Mouse (Mus musculus): ENCODE measurements at regions not wholly inside any gene's neighbourhood (a gene's known extent, or its start where the extent isn't known, plus 50 kb on each side); places are given as distances from the start of the nearest gene placed in this dataset.

DNA sequence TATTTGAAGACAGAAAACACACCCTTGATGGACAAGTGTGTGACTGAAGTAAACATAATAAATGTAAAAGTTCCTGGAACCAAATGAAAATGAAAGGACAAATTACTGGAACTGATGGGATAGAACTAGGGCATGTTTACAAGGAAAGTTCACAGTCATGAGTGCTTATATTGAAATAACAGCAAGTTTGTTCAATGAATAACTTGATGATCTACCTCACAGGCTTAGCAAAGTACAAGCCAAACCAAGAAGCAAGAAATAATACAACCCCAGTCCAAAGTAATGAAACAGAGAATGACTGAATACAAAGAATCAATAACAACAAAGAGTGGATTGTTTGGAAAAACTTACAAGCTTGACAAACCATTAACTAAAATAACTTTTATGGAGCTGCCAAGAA, 56.2 kb downstream of the Gm379 start:
- no peak for DNase-seq

DNA sequence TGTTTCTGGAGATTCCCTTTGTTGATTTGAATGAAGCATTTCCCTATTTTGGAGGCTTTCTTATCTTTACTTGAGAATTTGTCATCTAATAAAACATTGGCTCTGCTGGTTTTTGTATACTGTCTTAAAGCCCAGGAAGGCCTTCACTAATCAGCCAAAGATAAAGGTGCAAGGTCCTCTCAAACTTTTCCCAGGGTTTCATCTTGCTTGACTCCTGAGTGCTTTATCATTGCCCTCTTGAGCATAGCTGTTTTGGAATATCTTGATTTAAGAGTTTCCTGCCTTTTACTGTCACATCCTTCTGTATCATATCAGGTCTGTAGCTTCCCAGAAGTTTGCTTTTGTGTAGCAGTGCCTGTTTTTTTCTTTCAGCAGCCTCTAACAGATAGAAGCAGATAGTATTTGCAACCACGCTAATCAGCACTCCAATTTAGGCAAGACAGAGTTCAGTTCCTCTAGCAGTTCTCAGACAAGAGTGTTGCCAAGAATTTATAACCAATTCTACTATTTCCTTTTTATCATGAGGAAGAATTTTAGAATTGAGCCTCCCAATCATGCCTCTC, 64.7 kb downstream of the Gm379 start:
- no peak for DNase-seq

DNA sequence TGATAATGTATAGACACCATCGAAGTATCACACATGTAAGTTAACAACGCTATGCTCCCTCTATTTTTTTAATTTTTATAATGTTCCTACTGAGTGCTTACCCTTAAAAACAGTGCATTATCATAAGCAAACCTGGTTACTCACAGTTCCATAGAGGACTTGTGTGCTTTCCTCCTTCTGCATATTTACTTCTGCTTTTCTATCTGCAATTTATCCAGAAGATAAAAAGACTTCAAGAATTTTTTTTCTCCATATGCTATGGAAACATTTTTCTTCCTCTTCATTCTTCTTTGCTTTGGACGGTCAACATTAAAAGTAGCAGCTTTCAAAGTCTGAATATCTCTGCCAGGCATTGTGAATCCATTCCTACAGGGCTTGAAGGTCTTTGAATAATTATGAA, 102.7 kb downstream of the Gm379 start:
- no peak for DNase-seq

DNA sequence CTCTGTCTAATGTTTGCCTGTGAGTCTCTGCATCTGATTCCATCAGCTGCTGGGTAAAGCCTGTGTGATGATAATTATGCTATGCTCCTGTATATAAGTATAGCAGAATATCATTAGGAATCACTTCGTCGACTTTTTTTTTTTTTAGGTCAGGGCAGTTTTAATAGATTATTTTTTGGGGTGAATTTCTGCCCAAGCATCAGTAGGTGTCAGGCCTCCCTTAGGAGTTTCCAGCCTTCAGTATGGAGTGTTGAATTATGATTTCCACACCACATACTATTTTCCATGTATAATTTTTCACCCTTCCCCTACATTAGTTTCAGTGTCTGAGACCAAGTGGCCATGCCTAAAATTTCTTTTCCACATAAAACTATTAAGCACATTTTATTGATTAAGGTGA, 121.5 kb downstream of the Gm379 start:
- DNase-seq: no peak

DNA sequence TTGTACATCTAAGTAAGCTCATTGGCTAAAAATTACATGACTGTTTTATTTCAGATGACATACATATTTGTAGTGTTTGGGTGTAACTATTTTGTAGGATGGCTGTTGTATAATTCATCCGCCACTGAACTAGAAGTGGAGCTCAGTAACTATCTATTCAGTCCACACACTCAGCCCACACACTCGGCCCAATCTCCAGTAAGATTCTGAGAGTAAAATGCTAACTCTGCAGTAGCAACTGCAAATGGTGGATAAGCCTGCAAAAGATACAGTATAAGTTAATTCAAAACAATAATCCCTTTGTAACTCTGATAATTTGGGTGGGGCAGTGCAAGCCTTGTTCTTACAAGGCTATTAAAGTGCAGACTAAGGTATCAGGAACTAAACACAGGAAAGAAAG, 123.3 kb downstream of the Gm379 start:
- DNase-seq: no peak

DNA sequence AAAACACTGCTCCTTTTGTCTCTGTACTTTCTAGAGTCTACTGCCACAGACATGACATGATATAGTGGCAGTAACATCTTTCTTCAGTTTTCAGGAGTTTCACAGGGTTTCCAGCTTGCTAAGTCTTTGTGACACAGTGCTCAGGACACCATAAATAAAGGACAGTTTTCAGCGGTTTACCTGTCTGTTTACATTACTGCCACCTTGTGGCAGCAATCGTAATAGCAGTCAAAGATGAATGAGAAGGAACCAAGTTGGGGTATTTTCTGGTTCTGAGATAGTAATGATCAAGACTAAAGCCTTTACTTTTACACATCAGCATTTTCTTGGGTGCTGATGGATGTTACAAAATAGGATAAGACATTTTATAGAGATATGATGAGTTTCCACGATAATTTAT, 127.7 kb downstream of the Gm379 start:
- DNase-seq: peak; percentile 23

All from lung, postnatal 10 days (tissue).